Mouse (Mus musculus) gastrocnemius, adult 2 months (tissue): ENCODE data around the gene Tomt. TPM values are rescaled to one million over a fixed set of nuclear protein-coding genes. Genes with fewer than 3 reads are reported as not detected.
"Not testable (repeated sequence)": the region's sequence is repeated elsewhere in the genome, so short reads cannot be mapped to it uniquely, and the experiment has no call there.

Experiments
- DNase-seq: peaks from one replicate; pipeline ENCODE4 v3.0.0; 2022
- H3K27ac ChIP-seq: fragments of 200-600 bp; 2 replicates; pipeline ENCODE4 v1.8.1; 2022; ENCODE audit warnings: mild to moderate bottlenecking
- H3K4me3 ChIP-seq: fragments of 200-600 bp; 2 replicates; pipeline ENCODE4 v1.8.1; 2022; ENCODE audit warnings: mild to moderate bottlenecking, moderate library complexity
- CTCF ChIP-seq: fragments of 200-600 bp; IDR thresholded peaks from 2 replicates; pipeline ENCODE4 v1.8.1; 2022; ENCODE audit warnings: antibody characterized with exemption, mild to moderate bottlenecking, moderate library complexity
- intact Hi-C: fragments of 180-260 bp; cut with DNase I; formaldehyde crosslinking; loops from one replicate; pipeline ENCODE4 v1.15.1; 2025
- total RNA-seq, 2 experiments: library from RNA; stranded (reverse); gene quantifications; 2 replicates each; pipeline ENCODE4 v1.2.3; 2021

Tomt gene
- total RNA-seq, 2 experiments from 2014 or later = not detected

GRCm38 (mm10) chr7:101932551-101932950, 26.4 kb upstream of the Tomt start:
- intact Hi-C loops = loop anchor here (5.0 kb wide), 1 partner anchor 130 kb away; no protein-coding TSS in a partner anchor
- TF ChIP-seq CTCF = no peak

GRCm38 (mm10) chr7:101928093-101928492, 21.9 kb upstream of the Tomt start:
- TF ChIP-seq CTCF = no peak
- intact Hi-C loops = no loop called here
- DNase-seq = peak; percentile 62
- no peak overlapping the region for H3K4me3 ChIP-seq
- H3K27ac ChIP-seq = peak overlapping the region; percentile 48; the same call in 1 of the 2 replicates

More at GRCm38 (mm10) chr7:101932551-101932950, 26.4 kb upstream of the Tomt start:
- no peak for DNase-seq
- Histone ChIP-seq H3K27ac (peak overlapping the region; percentile 92), H3K4me3 (no peak overlapping the region)

- DNase-seq, H3K27ac ChIP-seq, intact Hi-C loops, H3K4me3 ChIP-seq: not testable (repeated sequence)
- peak; percentile 36 for TF ChIP-seq CTCF
These were observed 19.7 kb upstream of the Tomt start for GRCm38 (mm10) chr7:101925892-101926291.

- intact Hi-C loops = loop anchor here (2.0 kb wide), 2 partner anchors 117 to 159 kb away; no protein-coding TSS in a partner anchor
- no peak overlapping the region for H3K4me3 ChIP-seq
- DNase-seq = peak; percentile 58
- TF ChIP-seq CTCF = peak; percentile 82
- H3K27ac ChIP-seq = no peak overlapping the region
These were observed 11.9 kb upstream of the Tomt start for GRCm38 (mm10) chr7:101918071-101918470.

- TF ChIP-seq CTCF = no peak
- no peak for DNase-seq
- H3K27ac ChIP-seq = no peak overlapping the region
- intact Hi-C loops = no loop called here
- no peak overlapping the region for H3K4me3 ChIP-seq
These were observed 5.8 kb upstream of the Tomt start for GRCm38 (mm10) chr7:101911982-101912381.

GRCm38 (mm10) chr7:101910138-101910537, 4.0 kb upstream of the Tomt start:
- intact Hi-C loops = no loop called here
- TF ChIP-seq CTCF = no peak
- peak; percentile 83 for DNase-seq
- H3K27ac ChIP-seq = peak overlapping the region; percentile 100
- no peak overlapping the region for H3K4me3 ChIP-seq

- peak; percentile 79 for DNase-seq
- H3K27ac ChIP-seq = peak overlapping the region; percentile 100
- intact Hi-C loops = no loop called here
- TF ChIP-seq CTCF = no peak
- peak overlapping the region; percentile 41 for H3K4me3 ChIP-seq
These were observed 2.2 kb upstream of the Tomt start for GRCm38 (mm10) chr7:101908367-101908766.

- intact Hi-C loops = no loop called here
These were observed 537 bp upstream of the Tomt start for GRCm38 (mm10) chr7:101906696-101907095.

GRCm38 (mm10) chr7:101905561-101906286, 435 bp downstream of the Tomt start, which contains the start of gene Lamtor1:
Lamtor1 (plus strand) TSS chr7:101905904.
- intact Hi-C loops = loop anchor here (1.0 kb wide), 1 partner anchor 9 kb away; no protein-coding TSS in a partner anchor
- Histone ChIP-seq H3K27ac (peak within 1 kb of the TSS; percentile 100), H3K4me3 (peak within 1 kb of the TSS; percentile 79)
- peak; percentile 15; the same call in 1 of the 2 replicates for TF ChIP-seq CTCF
- DNase-seq = peak; percentile 100

More at GRCm38 (mm10) chr7:101906696-101907095, 537 bp upstream of the Tomt start:
- Histone ChIP-seq H3K4me3 (peak overlapping the region; percentile 79), H3K27ac (peak overlapping the region; percentile 100)
- DNase-seq = no peak
- TF ChIP-seq CTCF = no peak

- DNase-seq = no peak
- peak; percentile 15; the same call in 1 of the 2 replicates for TF ChIP-seq CTCF
- Histone ChIP-seq H3K4me3 (no peak overlapping the region), H3K27ac (no peak overlapping the region)
- intact Hi-C loops = no loop called here
These were observed 3.3 kb downstream of the Tomt start for GRCm38 (mm10) chr7:101902846-101903245.

- Histone ChIP-seq H3K4me3 (no peak overlapping the region), H3K27ac (no peak overlapping the region)
- no peak for DNase-seq
- intact Hi-C loops = no loop called here
- TF ChIP-seq CTCF = no peak
These were observed 4.2 kb downstream of the Tomt start for GRCm38 (mm10) chr7:101901969-101902368.

GRCm38 (mm10) chr7:101900331-101901097, 5.6 kb downstream of the Tomt start:
- Histone ChIP-seq H3K4me3 (no peak overlapping the region), H3K27ac (peak overlapping the region; percentile 28; the same call in 1 of the 2 replicates)
- no peak for DNase-seq
- TF ChIP-seq CTCF = no peak
- intact Hi-C loops = no loop called here
